Mouse (Mus musculus) heart, embryonic 16.5 days (tissue): ENCODE measurements around the gene Mex3b. TPM values are rescaled to one million over a fixed set of nuclear protein-coding genes. Genes with fewer than 3 reads are reported as not detected.

Experiments used
- ATAC-seq: fragments of 200-750 bp; cut with Nextera tagmentation; replicated peaks from 2 replicates; pipeline ENCODE4 v1.8.0; 2017; ENCODE audit warnings: moderate number of reproducible peaks; ENCODE audit not compliant: insufficient read depth, low FRiP score; ENCODE audit errors: extremely low read depth
- H3K27ac ChIP-seq: fragments of 300-500 bp; sonication (generic); 2 replicates; pipeline ENCODE4 v1.5.1; 2014; ENCODE audit warnings: mild to moderate bottlenecking, low read length, control low read depth, moderate library complexity
- H3K27me3 ChIP-seq: fragments of 300-500 bp; sonication (generic); 2 replicates; pipeline ENCODE4 v1.6.1; 2014; ENCODE audit warnings: low read length, mixed read lengths; ENCODE audit not compliant: control insufficient read depth, insufficient read depth
- H3K36me3 ChIP-seq: fragments of 300-500 bp; sonication (generic); 2 replicates; pipeline ENCODE4 v1.6.1; 2014; ENCODE audit not compliant: control insufficient read depth, insufficient read depth
- H3K4me1 ChIP-seq: fragments of 300-500 bp; sonication (generic); 2 replicates; pipeline ENCODE4 v1.6.1; 2014; ENCODE audit warnings: low read length, mixed read lengths; ENCODE audit not compliant: control insufficient read depth, insufficient read depth
- H3K4me2 ChIP-seq: fragments of 300-500 bp; sonication (generic); 2 replicates; pipeline ENCODE4 v1.6.1; 2014; ENCODE audit warnings: low read depth, mild to moderate bottlenecking, control low read depth, low read length
- H3K4me3 ChIP-seq: fragments of 300-500 bp; sonication (generic); 2 replicates; pipeline ENCODE4 v1.5.1; 2014; ENCODE audit warnings: mild to moderate bottlenecking, control low read depth, low read length
- H3K9ac ChIP-seq: fragments of 300-500 bp; sonication (generic); 2 replicates; pipeline ENCODE4 v1.6.1; 2014; ENCODE audit warnings: low read length, control low read depth
- H3K9me3 ChIP-seq: fragments of 300-500 bp; sonication (generic); replicated peaks from 2 replicates; pipeline ENCODE4 v1.6.1; 2016; ENCODE audit warnings: low read length; ENCODE audit not compliant: control insufficient read depth
- WGBS: fragments of 180-500 bp; shearing (Covaris S2); extraction: QIAGEN DNeasy Blood & Tissue Kit; methylation state at CpG from one replicate; pipeline ENCODE4 v1.1.7; 2014; 5-methylcytosine and 5-hydroxymethylcytosine counted together
- polyA plus RNA-seq: library from polyadenylated mRNA; unstranded; fragments of >200 nt; fragmentation: Nextera tagmentation; extraction: Ambion mirVana; gene quantifications from 2 replicates; pipeline ENCODE4 v1.2.1, GENCODE M21; 2015

Mex3b gene
- polyA plus RNA-seq, 1 experiment from 2014 or later = 5.2 TPM

DNA sequence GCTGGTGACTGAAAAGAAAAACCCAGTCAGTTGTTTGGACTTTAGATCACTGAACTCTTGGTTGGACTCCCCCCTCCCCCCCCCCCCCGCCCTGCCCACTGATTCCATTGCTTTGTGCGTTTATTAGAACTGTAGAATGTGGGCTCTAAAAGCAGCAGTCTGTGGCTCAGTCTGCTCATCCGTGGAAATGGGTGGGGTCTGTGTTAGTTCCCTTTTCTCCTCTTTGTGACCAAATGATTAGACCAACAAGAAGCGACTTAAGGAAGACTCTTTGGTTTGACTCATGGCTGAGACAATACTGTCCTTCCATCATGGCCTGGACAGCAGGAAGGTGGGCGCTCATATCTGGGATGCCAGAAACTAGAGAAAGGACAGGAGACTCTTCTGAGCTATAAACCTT, 9.4 kb downstream of the Mex3b start:
- Histone ChIP-seq H3K9ac (no peak overlapping the region), H3K9me3 (peaks cover 3% of the 10 kb centered on the region; the same call in 1 of the 2 replicates), H3K4me3 (no peak overlapping the region), H3K27me3 (no peaks in the 10 kb centered on the region), H3K36me3 (no peaks in the 10 kb centered on the region), H3K4me1 (peaks cover 6% of the 10 kb centered on the region), H3K4me2 (no peak overlapping the region), H3K27ac (no peak overlapping the region)
- ATAC-seq = no peak
- WGBS = 64% methylated on average over 5 of the region's 5 CpGs

DNA sequence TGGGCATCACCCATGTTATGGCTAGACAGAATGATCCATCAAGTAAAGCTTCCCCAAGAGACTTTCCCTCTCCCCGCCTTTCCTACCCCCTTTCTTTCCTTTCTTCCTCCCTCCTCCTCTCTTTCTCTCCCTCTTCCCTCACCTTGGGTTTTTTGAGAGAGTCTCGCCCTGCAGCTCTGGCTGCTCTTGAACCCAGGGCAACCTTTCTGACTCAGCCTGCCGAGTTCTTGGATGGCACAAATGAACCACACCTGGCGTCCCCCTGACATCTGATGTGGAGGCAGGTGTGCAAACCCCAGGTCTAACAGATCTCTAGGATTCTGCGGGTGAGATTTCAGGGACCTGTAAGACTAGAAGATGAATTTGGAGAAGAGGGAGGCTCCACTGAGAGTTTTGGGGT, 12.9 kb downstream of the Mex3b start:
- no peak overlapping the region for H3K9ac ChIP-seq
- H3K9me3 ChIP-seq = peaks cover 3% of the 10 kb centered on the region; the same call in 1 of the 2 replicates
- no peaks in the 10 kb centered on the region for H3K27me3 ChIP-seq
- H3K36me3 ChIP-seq = no peaks in the 10 kb centered on the region
- H3K4me3 ChIP-seq = no peak overlapping the region
- ATAC-seq = no peak
- WGBS = 89% methylated on average over 5 of the region's 5 CpGs
- no peak overlapping the region for H3K27ac ChIP-seq
- no peak overlapping the region for H3K4me2 ChIP-seq
- no peaks in the 10 kb centered on the region for H3K4me1 ChIP-seq

GRCm38 (mm10) chr7:82880700-82881099, 13.6 kb downstream of the Mex3b start:
- no peak overlapping the region for H3K4me3 ChIP-seq
- no peaks in the 10 kb centered on the region for H3K36me3 ChIP-seq
- no peak overlapping the region for H3K9ac ChIP-seq
- H3K27me3 ChIP-seq = no peaks in the 10 kb centered on the region
- H3K4me1 ChIP-seq = no peaks in the 10 kb centered on the region
- H3K27ac ChIP-seq = no peak overlapping the region
- ATAC-seq = no peak
- no peak overlapping the region for H3K4me2 ChIP-seq
- 88% methylated on average over 5 of the region's 5 CpGs for WGBS
- peaks cover 3% of the 10 kb centered on the region; the same call in 1 of the 2 replicates for H3K9me3 ChIP-seq

GRCm38 (mm10) chr7:82890317-82890850, 23.3 kb downstream of the Mex3b start:
- no peak for ATAC-seq
- Histone ChIP-seq H3K4me1 (peaks cover 16% of the 10 kb centered on the region), H3K9ac (no peak overlapping the region), H3K27me3 (no peaks in the 10 kb centered on the region), H3K27ac (no peak overlapping the region), H3K36me3 (no peaks in the 10 kb centered on the region), H3K9me3 (no peaks in the 10 kb centered on the region), H3K4me2 (no peak overlapping the region), H3K4me3 (no peak overlapping the region)
- WGBS = 66% methylated on average over 6 of the region's 6 CpGs

GRCm38 (mm10) chr7:82890875-82891515, 23.9 kb downstream of the Mex3b start:
- Histone ChIP-seq H3K27me3 (no peaks in the 10 kb centered on the region), H3K36me3 (no peaks in the 10 kb centered on the region), H3K9me3 (no peaks in the 10 kb centered on the region), H3K4me2 (no peak overlapping the region), H3K27ac (no peak overlapping the region), H3K9ac (no peak overlapping the region), H3K4me3 (no peak overlapping the region), H3K4me1 (peaks cover 16% of the 10 kb centered on the region)
- peak; percentile 63; the same call in 1 of the 2 replicates for ATAC-seq
- 6% methylated on average over 1 of the region's 1 CpGs for WGBS

DNA sequence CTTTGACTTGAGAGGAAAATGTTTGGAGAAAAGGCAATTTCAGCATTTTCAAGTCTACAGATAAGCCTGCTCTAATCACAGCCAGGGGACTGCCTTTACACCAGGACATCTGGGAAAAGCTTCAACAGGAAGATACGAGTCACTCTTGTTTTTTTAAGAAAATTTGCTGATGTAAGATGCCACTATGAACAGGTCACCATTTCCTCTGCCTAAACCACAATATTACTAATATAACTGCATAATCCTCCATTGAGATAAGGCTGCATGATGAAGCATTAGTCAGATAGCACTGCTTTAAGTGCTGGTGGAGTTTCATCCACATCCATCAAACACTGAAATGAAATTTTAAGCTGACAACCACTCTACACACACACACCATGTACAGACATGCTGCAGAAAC, 27.2 kb downstream of the Mex3b start:
- 40% methylated on average over 1 of the region's 1 CpGs for WGBS

GRCm38 (mm10) chr7:82895606-82896005, 28.5 kb downstream of the Mex3b start:
- Histone ChIP-seq H3K27ac (no peak overlapping the region), H3K9ac (no peak overlapping the region), H3K4me3 (no peak overlapping the region), H3K4me1 (peaks cover 3% of the 10 kb centered on the region), H3K27me3 (no peaks in the 10 kb centered on the region), H3K4me2 (no peak overlapping the region), H3K36me3 (no peaks in the 10 kb centered on the region), H3K9me3 (no peaks in the 10 kb centered on the region)
- WGBS = 46% methylated on average over 2 of the region's 2 CpGs
- ATAC-seq = no peak

More for the DNA sequence above, 27.2 kb downstream of the Mex3b start:
- no peak overlapping the region for H3K4me3 ChIP-seq
- H3K4me2 ChIP-seq = no peak overlapping the region
- H3K9me3 ChIP-seq = no peaks in the 10 kb centered on the region
- no peak overlapping the region for H3K27ac ChIP-seq
- no peak overlapping the region for H3K9ac ChIP-seq
- no peaks in the 10 kb centered on the region for H3K27me3 ChIP-seq
- no peak for ATAC-seq
- peaks cover 15% of the 10 kb centered on the region for H3K4me1 ChIP-seq
- no peaks in the 10 kb centered on the region for H3K36me3 ChIP-seq

GRCm38 (mm10) chr7:82896750-82897149, 29.6 kb downstream of the Mex3b start:
- Histone ChIP-seq H3K4me3 (no peak overlapping the region), H3K4me2 (no peak overlapping the region), H3K4me1 (no peaks in the 10 kb centered on the region), H3K9me3 (no peaks in the 10 kb centered on the region), H3K36me3 (no peaks in the 10 kb centered on the region), H3K9ac (no peak overlapping the region), H3K27ac (no peak overlapping the region), H3K27me3 (no peaks in the 10 kb centered on the region)
- 85% methylated on average over 3 of the region's 3 CpGs for WGBS
- no peak for ATAC-seq

DNA sequence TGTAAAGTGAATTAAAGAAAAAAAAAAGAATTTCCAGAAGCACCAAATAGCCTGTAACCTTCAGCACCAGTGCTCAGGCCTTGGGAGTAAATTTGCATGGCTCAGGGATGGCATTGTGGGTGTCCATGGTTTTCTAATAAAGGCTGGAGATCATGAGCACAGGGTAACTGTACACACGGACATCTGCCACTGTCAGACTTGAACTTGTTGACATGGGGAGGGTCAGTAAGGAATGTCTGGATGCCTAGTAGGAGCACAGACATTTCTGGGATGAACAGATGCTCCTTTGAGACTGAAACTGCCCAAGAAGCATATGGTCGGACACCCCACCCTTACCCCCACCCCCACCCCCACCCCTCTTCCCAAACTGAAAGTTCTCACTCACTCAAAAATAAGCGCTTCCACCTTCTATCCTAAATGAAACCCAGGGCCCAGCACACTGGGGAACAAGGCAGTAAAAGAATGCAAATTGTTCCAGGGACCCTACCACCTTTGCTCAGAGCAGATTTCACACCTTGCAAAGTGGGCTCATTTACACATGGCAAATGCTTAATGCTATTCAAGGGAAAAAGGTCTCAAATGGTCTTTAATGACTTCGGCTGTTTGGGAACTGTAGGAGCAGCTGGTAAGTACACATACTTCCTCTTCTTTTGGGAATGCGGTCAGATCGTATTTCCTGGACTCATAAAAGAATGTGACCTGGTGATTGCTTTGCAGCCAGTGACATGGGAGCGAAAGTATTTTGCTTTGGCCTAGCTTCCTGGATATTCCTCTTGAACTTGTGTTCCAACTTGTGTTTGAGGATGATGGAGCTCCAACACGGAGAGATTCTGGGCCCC, 32.5 kb downstream of the Mex3b start:
- ATAC-seq = no peak
- no peaks in the 10 kb centered on the region for H3K27me3 ChIP-seq
- H3K4me1 ChIP-seq = no peaks in the 10 kb centered on the region
- WGBS = 61% methylated on average over 8 of the region's 8 CpGs
- H3K9me3 ChIP-seq = no peaks in the 10 kb centered on the region
- no peak overlapping the region for H3K9ac ChIP-seq
- H3K4me2 ChIP-seq = no peak overlapping the region
- no peaks in the 10 kb centered on the region for H3K36me3 ChIP-seq
- H3K27ac ChIP-seq = no peak overlapping the region
- no peak overlapping the region for H3K4me3 ChIP-seq
